Mouse (Mus musculus): Measurements from ENCODE around the gene Opcml.

DNA sequence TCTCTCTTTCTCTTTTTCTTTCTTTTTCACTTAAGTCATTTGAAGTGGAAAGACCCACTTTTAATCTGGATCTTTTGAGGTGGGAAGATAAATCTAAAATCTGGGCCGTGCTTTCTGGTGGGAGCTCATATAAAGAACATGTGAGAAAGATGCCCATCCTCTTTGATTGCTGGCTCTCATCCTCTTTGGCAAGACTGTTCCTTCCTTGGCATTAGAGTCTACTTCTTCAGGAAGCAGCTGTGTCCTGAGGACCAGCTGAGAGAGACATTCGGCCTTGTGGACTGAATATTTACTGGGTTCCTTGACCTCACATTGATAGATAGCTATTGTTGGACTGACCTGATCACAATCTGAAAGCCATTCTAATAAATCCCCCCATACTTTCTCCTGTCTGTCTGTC is 331.3 kb downstream of the Opcml start:
- no peak for TF ChIP-seq POLR2A (IDR thresholded peaks at IDR 0.05; ENCODE audit: borderline replicate concordance, low read depth, low read length)
- TF ChIP-seq CTCF (IDR thresholded peaks at IDR 0.05; ENCODE audit: low read depth, low read length), result no peak

All from bone marrow macrophage, adult 2 months (primary cell).